In the genomic region with DNA sequence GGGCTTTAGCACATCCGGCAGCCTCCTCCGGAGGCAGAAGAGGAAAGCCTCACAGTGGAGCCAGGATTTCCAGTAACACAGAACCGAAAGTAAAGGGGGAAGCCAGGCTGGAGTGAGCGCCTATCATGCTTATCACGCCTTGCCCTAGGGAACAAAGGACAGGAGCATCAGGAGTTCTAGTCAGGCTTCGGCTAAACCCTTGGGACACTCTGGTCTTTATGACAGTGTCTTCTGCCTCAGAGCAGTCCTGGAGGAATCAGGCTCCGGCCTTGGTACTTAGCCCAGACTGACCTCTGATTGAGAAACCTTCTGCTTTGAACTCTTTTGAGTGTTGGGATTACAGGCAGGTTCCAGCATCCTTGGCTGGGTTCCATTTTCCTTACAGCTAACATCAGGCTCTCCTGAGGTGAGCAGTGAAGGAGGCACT, we compare ENCODE assay signal across 8 mouse cellular contexts. TPM values are rescaled to one million over a fixed set of nuclear protein-coding genes. Genes with fewer than 3 reads are reported as not detected.
DNase-seq lines count a peak whose midpoint lies in the region; ATAC-seq and TF ChIP-seq lines count a peak whose summit lies in the region.
"Had no signal": no experiment of that assay in that cellular context is flagged by ENCODE, and none has a peak within 500 bp of the region (broad histone marks: within the 10 kb centered on the region; RNA-seq: fewer than 3 reads in every experiment).

No protein-coding gene starts in this region.

- WGBS in kidney, embryonic 15.5 days = 60% methylated on average over 7 of the region's 7 CpGs
- 62% methylated on average over 7 of the region's 7 CpGs for WGBS in embryonic facial prominence, embryonic 10.5 days
- 26% methylated on average over 7 of the region's 7 CpGs for WGBS in intestine, postnatal 0 days
- WGBS in macrophage (ENCODE audit: missing documents) = 38% methylated on average over 7 of the region's 7 CpGs
- WGBS in forebrain, embryonic 15.5 days = 65% methylated on average over 7 of the region's 7 CpGs

- no peak for ATAC-seq in kidney, embryonic 15.5 days (replicated peaks; ENCODE audit: low FRiP score)
- ATAC-seq in intestine, postnatal 0 days = peak; percentile 42
- ATAC-seq in forebrain, embryonic 15.5 days (replicated peaks) = no peak

- H3K4me3 ChIP-seq in kidney, embryonic 15.5 days (replicated peaks) = no peak overlapping the region
- H3K4me3 ChIP-seq in embryonic facial prominence, embryonic 10.5 days = no peak overlapping the region
- H3K4me3 ChIP-seq in intestine, postnatal 0 days (ENCODE audit: low read depth, low read length) = no peak overlapping the region
- no peak overlapping the region for H3K4me3 ChIP-seq in macrophage (ENCODE audit: inconsistent target)
- H3K4me3 ChIP-seq in forebrain, embryonic 15.5 days = no peak overlapping the region

- H3K9me3 ChIP-seq in kidney, embryonic 15.5 days (replicated peaks) = no peaks in the 10 kb centered on the region
- no peaks in the 10 kb centered on the region for H3K9me3 ChIP-seq in embryonic facial prominence, embryonic 10.5 days
- no peaks in the 10 kb centered on the region for H3K9me3 ChIP-seq in intestine, postnatal 0 days (ENCODE audit: control insufficient read depth)
- H3K9me3 ChIP-seq in forebrain, embryonic 15.5 days = no peaks in the 10 kb centered on the region

- no peak for DNase-seq in kidney, adult 11 months
- no peak for DNase-seq in embryonic facial prominence, embryonic 10.5 days (ENCODE audit: low spot score)
- no peak for DNase-seq in adipocyte (ENCODE audit: low spot score)
- DNase-seq: cerebellum, adult 11-12 months had no signal

- H3K36me3 ChIP-seq in kidney, embryonic 15.5 days = no peaks in the 10 kb centered on the region
- H3K36me3 ChIP-seq in embryonic facial prominence, embryonic 10.5 days (replicated peaks) = no peaks in the 10 kb centered on the region
- H3K36me3 ChIP-seq in intestine, postnatal 0 days (ENCODE audit: control insufficient read depth, insufficient read depth) = no peaks in the 10 kb centered on the region
- H3K36me3 ChIP-seq in macrophage (ENCODE audit: inconsistent target) = no peaks in the 10 kb centered on the region
- H3K36me3 ChIP-seq in forebrain, embryonic 15.5 days = no peaks in the 10 kb centered on the region

- no peaks in the 10 kb centered on the region for H3K27me3 ChIP-seq in kidney, embryonic 15.5 days
- H3K27me3 ChIP-seq in embryonic facial prominence, embryonic 10.5 days (replicated peaks; ENCODE audit: low read depth, poor library complexity, severe bottlenecking) = 0 out of 2 replicates have a peak, but pooled peaks cover 6% of the 10 kb centered on the region
- no peaks in the 10 kb centered on the region for H3K27me3 ChIP-seq in intestine, postnatal 0 days (replicated peaks; ENCODE audit: control insufficient read depth, insufficient read depth, low read length)
- no peaks in the 10 kb centered on the region for H3K27me3 ChIP-seq in forebrain, embryonic 15.5 days

- no peaks in the 10 kb centered on the region for H3K79me2 ChIP-seq in macrophage (ENCODE audit: inconsistent target)

- H3K4me1 ChIP-seq in kidney, embryonic 15.5 days = peaks cover 56% of the 10 kb centered on the region
- H3K4me1 ChIP-seq in embryonic facial prominence, embryonic 10.5 days = peaks cover 68% of the 10 kb centered on the region
- peaks cover 21% of the 10 kb centered on the region for H3K4me1 ChIP-seq in intestine, postnatal 0 days (replicated peaks; ENCODE audit: control insufficient read depth, insufficient read depth, low read length)
- H3K4me1 ChIP-seq in forebrain, embryonic 15.5 days = peaks cover 16% of the 10 kb centered on the region

- H3K27ac ChIP-seq in kidney, embryonic 15.5 days = 0 out of 2 replicates have a peak overlapping the region, but pooled peaks have one; percentile 7
- H3K27ac ChIP-seq in embryonic facial prominence, embryonic 10.5 days (replicated peaks) = peak overlapping the region; percentile 22
- peak overlapping the region; percentile 86 for H3K27ac ChIP-seq in intestine, postnatal 0 days (ENCODE audit: low read depth, low read length)
- peak overlapping the region; percentile 54 for H3K27ac ChIP-seq in macrophage
- H3K27ac ChIP-seq in forebrain, embryonic 15.5 days (replicated peaks) = no peak overlapping the region

- no peak overlapping the region for H3K9ac ChIP-seq in kidney, embryonic 15.5 days
- no peak overlapping the region for H3K9ac ChIP-seq in intestine, postnatal 0 days (ENCODE audit: low read depth, low read length)
- H3K9ac ChIP-seq in forebrain, embryonic 15.5 days (replicated peaks) = no peak overlapping the region

- TF ChIP-seq CTCF in intestine, postnatal 0 days (IDR thresholded peaks at IDR 0.05; ENCODE audit: low read depth) = no peak

- no peak overlapping the region for H3K4me2 ChIP-seq in kidney, embryonic 15.5 days
- peak overlapping the region; percentile 21; the same call in 1 of the 2 replicates for H3K4me2 ChIP-seq in intestine, postnatal 0 days (replicated peaks; ENCODE audit: low read depth)
- H3K4me2 ChIP-seq in forebrain, embryonic 15.5 days (replicated peaks) = no peak overlapping the region

RNA-seq across cellular contexts. Expression of a gene that starts 48.4 kb away (rescaled TPM):
- polyA plus RNA-seq in kidney, embryonic 15.5 days (2015; fragmentation: Nextera tagmentation; extraction: Ambion mirVana) = 17.8 and 17.9 TPM in 2 replicates
- polyA plus RNA-seq in embryonic facial prominence, embryonic 10.5 days (2016; fragmentation: Nextera tagmentation; extraction: Ambion mirVana) = 31.6 and 33.2 TPM in 2 replicates
- 16.8 and 18.9 TPM in 2 replicates for polyA plus RNA-seq in intestine, postnatal 0 days (2015; fragmentation: Nextera tagmentation; extraction: Ambion mirVana)
- 1,000 to 10,000 TPM in 6 of 26 experiments, 100 to 1,000 TPM in 19, 10 to 100 TPM in 1; 95.1 to 1,355 (median 578) TPM for total RNA-seq in macrophage (2018; cell fraction: chromatin; rRNA removed)
- total RNA-seq in macrophage (2018; cell fraction: cytosol; rRNA removed) = 1,000 to 10,000 TPM in 3 of 26 experiments, 100 to 1,000 TPM in 21, 10 to 100 TPM in 2; 64.1 to 1,333 (median 331) TPM
- 1,000 to 10,000 TPM in 10 of 26 experiments, 100 to 1,000 TPM in 15, 10 to 100 TPM in 1; 94.8 to 1,462 (median 879) TPM for total RNA-seq in macrophage (2018; cell fraction: nucleus; rRNA removed)
- 30.0 to 53.7 TPM (median 48.6 TPM) in 3 replicates for polyA plus RNA-seq in macrophage (2018)
- 15.6 and 17.7 TPM in 2 replicates for polyA plus RNA-seq in forebrain, embryonic 15.5 days (2015; fragmentation: Nextera tagmentation; extraction: Ambion mirVana)
